Mouse (Mus musculus): ENCODE measurements around the gene Pcnx3.

Pcnx3 gene

GRCm38 (mm10) chr19:5684236-5684635, 4.5 kb downstream of the Pcnx3 start:
- in situ Hi-C loops (cut with MboI, MseI), result no loop called here

- in situ Hi-C loops (cut with MboI, MseI), result no loop called here
Measured at GRCm38 (mm10) chr19:5680432-5680831, 8.3 kb downstream of the Pcnx3 start.

- in situ Hi-C loops (cut with MboI, MseI), result loop anchor here (10.0 kb wide), 1 partner anchor 64 kb away; the partner anchor contains the start of gene Rnaseh2c
Measured at GRCm38 (mm10) chr19:5668372-5668771, 20.3 kb downstream of the Pcnx3 start.

DNA sequence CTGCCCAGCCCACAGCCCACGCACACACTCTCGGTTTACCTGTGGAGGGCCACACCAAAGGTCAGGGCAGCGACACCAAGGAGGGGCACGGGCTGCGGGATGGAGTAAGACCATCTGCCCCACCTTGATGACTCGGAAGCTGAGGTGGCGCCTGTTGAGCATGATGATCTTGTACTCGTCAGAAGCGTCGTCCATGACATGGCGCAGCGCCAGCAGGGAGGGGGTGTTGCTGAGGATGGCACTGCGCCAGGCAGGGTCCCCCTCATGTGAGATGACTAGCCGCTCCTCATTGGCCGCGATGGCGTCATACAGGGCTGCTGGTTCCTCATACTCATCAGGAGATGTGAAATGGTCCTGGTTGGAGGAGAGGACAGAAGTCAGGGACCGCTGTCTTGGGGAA, 22.3 kb downstream of the Pcnx3 start:
- in situ Hi-C loops (cut with MboI, MseI), result loop anchor here (10.0 kb wide), 1 partner anchor 62 kb away; the partner anchor contains the start of gene Rnaseh2c

DNA sequence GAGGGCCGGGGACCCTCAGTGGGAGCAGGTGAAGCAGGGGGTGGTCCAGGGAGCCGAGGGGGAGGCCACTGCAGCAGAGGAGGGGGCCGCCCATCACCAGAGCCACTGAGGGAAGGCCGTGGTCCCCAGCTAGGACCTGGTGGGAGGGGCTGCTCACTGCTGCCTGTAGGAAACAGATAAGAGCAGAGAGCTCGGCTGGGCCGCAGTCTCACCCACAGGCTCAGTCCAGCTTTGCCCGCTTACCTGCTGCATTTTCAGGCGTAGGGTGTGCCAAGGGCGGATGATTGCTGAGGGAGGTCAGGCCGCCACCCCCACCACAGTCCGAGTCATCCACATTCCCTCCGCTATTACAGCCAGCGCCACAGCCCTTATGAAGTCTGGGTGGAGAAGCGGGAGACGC, 23.2 kb downstream of the Pcnx3 start:
- in situ Hi-C loops (cut with MboI, MseI), result loop anchor here (10.0 kb wide), 1 partner anchor 61 kb away; the partner anchor contains the start of gene Rnaseh2c

GRCm38 (mm10) chr19:5664669-5665257, 23.9 kb downstream of the Pcnx3 start:
- in situ Hi-C loops (cut with MboI, MseI), result loop anchor here (10.0 kb wide), 1 partner anchor 60 kb away; the partner anchor contains the start of gene Rnaseh2c

GRCm38 (mm10) chr19:5662981-5663913, 25.5 kb downstream of the Pcnx3 start, which contains the start of gene Sipa1:
TSS of gene Sipa1 (minus strand) at chr19:5663707.
- in situ Hi-C loops (cut with MboI, MseI), result loop anchor here (10.0 kb wide), 1 partner anchor 58 kb away; the partner anchor contains the start of gene Rnaseh2c

- in situ Hi-C loops (cut with MboI, MseI), result loop anchor here (10.0 kb wide), 1 partner anchor 58 kb away; the partner anchor contains the start of gene Rnaseh2c
Measured at GRCm38 (mm10) chr19:5662310-5662709, 26.4 kb downstream of the Pcnx3 start.

DNA sequence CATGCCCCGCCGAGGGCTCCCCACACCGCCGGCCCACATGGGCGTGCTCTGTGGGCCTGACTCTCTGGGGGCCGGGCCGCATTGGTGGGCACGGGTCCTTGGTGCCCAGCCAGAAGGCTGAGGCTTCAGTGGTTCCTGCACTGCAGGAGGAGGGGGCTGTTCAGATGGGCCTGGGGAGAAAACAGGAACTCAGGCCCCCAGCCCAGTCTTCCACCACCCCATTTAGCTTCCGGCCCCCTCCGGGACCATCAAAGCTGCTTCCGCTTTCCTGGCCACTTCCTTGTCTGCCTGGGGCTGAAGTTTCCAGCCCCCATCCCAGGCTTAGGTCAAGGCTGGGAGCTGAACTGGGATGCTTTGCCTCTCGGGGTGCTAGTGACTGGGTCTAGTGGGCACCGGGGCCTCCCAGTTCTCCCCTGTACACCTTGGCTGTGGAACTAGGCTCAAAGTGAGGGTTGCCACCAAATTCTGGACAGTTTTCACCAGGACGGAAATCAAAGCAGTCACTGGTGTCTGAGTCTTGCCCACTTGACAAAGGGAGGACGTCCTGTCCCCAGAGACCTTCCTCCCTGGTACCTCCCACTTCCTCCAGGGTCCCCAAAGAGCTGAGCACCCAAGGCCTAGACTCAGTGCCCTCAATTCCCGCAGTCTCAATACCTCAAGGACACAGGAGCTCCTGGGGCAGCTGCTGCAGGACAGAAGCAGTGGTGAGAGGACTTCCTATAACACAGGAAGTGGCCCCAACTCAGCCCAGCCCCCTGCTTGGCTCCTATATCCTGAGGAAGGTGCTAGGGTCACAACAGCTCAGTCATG, 27.6 kb downstream of the Pcnx3 start:
- in situ Hi-C loops (cut with MboI, MseI), result loop anchor here (10.0 kb wide), 1 partner anchor 56 kb away; the partner anchor contains the start of gene Rnaseh2c

GRCm38 (mm10) chr19:5654720-5655298, 33.9 kb downstream of the Pcnx3 start:
- in situ Hi-C loops (cut with MboI, MseI), result no loop called here

- in situ Hi-C loops (cut with MboI, MseI), result no loop called here
Measured at GRCm38 (mm10) chr19:5653969-5654719, 34.6 kb downstream of the Pcnx3 start.

DNA sequence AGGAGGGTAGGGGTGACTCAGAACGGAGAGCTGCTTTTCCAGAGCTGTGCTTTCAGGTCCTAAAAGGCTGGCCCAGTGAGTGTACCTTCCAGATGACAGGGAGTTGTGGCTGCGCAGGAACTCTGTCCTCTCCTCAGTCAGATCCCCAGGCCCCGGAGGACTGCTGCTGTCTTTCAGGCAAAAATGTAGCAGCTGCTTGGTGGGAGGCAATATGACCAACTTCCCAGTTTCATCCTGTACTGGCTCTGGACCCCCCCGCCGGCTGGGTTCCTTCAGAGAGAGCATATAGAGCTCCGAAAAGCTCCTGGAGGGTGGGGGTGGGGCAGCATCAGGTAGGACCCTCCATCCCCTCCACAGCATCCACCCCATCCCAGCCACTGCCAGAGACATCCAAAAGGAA, 36.1 kb downstream of the Pcnx3 start:
- in situ Hi-C loops (cut with MboI, MseI), result no loop called here

DNA sequence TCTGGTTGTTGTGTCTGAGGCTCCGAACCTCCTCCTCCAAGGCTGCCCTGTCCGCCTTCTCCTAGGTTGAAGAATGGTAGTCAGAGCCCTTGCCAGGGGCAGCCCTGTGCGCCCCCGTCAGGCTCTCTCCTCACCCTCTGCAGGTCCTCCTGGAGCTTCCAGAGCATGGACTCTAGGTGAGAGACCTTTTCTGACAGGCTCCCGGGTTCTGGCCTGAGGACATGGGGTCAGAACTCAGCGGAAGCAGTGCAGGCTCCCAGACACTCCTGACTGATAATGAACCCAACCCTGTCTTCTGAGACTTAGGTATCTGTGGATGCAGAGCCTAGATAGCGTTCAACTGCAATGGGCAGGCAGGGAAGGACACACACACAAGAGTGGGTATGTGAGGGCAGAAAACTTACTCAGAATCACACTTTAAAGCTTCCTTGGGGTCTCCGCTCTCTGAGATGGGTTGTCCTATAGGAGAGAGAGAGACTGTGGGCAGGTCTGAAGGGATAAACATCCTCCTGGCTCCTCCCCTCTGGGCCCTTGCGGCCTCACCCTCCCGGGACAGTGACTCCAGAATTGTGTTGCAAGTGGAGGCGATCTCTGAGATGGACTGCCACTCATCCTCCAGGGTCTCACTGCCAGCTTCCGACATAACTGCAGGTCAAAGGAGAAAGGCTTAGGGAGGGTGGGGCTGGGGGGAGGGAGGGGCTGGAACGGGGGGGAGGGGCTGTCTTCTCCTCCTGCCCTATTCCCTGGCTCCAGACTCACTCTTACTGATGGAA, 37.0 kb downstream of the Pcnx3 start:
- in situ Hi-C loops (cut with MboI, MseI), result no loop called here

DNA sequence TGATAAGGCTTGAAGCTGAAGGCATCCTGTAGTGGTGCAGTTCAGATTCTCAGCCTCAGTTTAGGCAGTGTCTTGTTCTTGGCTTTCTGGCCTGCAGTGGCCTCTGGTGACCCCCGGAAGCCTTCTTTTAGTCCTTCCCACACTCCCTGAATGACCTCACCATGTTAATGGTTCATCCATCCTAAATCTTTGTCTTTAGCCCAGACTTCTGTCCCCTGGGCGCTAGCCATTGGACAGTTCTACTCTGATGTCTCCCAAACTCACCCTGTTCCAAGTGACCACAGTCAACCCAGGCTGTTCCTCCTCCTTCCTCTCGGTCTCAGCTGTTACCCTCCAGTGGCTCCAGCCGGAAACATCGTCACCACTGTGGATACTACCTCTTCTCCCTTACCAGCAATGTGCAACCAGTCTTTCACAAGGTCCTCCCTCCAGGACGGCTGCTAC, 39.4 kb downstream of the Pcnx3 start:
- in situ Hi-C loops (cut with MboI, MseI), result loop anchor here (10.0 kb wide), 1 partner anchor 1305 kb away; no protein-coding TSS in a partner anchor

GRCm38 (mm10) chr19:5648401-5649297, 40.1 kb downstream of the Pcnx3 start:
- in situ Hi-C loops (cut with MboI, MseI), result loop anchor here (10.0 kb wide), 1 partner anchor 1306 kb away; no protein-coding TSS in a partner anchor

DNA sequence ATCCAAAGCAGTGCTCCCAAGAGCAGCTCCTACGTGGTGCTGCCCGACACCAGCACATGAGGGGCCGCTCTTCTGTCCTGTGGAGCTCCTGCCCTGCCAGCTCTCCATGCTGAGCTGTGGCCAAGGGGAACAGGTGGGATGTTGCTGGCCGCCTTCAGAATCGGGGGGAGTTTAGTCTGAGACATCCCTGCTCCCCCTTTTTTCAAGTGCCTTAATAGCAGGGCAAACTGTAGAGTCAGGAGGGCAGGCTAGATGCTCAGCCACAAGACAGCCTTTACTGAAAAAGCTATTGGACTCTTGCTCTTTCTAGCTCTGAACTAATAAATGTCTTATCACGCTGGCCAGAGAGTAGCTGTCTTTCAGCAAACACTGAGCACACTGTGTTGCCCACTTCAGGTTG, 40.9 kb downstream of the Pcnx3 start:
- in situ Hi-C loops (cut with MboI, MseI), result loop anchor here (10.0 kb wide), 1 partner anchor 1307 kb away; no protein-coding TSS in a partner anchor

GRCm38 (mm10) chr19:5646731-5647330, 41.9 kb downstream of the Pcnx3 start:
- in situ Hi-C loops (cut with MboI, MseI), result loop anchor here (10.0 kb wide), 1 partner anchor 1308 kb away; no protein-coding TSS in a partner anchor

DNA sequence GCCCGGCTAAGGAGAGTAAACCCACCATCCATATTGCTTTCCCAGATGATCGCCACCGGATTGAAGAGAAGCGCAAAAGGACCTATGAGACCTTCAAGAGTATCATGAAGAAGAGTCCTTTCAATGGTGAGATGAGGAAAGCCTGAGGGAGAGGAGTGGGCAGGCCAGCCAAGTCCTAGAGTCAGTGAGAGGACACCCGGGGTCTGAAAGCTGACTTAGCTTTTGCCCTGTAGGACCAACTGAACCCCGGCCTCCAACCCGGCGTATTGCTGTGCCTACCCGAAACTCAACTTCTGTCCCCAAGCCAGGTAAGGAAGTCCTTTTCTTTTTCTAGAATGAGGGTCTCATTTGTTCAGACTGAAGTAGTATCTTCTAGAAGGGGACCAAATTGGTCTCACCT, 43.4 kb downstream of the Pcnx3 start:
- in situ Hi-C loops (cut with MboI, MseI), result loop anchor here (10.0 kb wide), 1 partner anchor 1310 kb away; no protein-coding TSS in a partner anchor

Data from regulatory T cell (primary cell).